Mouse (Mus musculus) T-helper 2 cell (primary cell): Measurements from ENCODE around the gene Brpf3.
"Not testable (repeated sequence)": the region's sequence is repeated elsewhere in the genome, so short reads cannot be mapped to it uniquely, and the experiment has no call there.

Experiments used
- in situ Hi-C: fragments of 300-600 bp; cut with MboI, MseI; formaldehyde crosslinking; loops from one replicate; pipeline ENCODE4 v1.15.1; 2025; ENCODE audit warnings: high pct_unique_total_duplicates

Gene Brpf3

GRCm38 (mm10) chr17:28799291-28800160, 1.4 kb upstream of the Brpf3 start:
- in situ Hi-C loops = no loop called here

GRCm38 (mm10) chr17:28800281-28800670, 614 bp upstream of the Brpf3 start:
- in situ Hi-C loops = no loop called here

- in situ Hi-C loops = no loop called here
Measured at GRCm38 (mm10) chr17:28801474-28802005, 650 bp downstream of the Brpf3 start.

- in situ Hi-C loops = no loop called here
Measured at GRCm38 (mm10) chr17:28802006-28802481, 1.2 kb downstream of the Brpf3 start.

GRCm38 (mm10) chr17:28803316-28803715, 2.4 kb downstream of the Brpf3 start:
- in situ Hi-C loops = no loop called here

GRCm38 (mm10) chr17:28804973-28805372, 4.1 kb downstream of the Brpf3 start:
- in situ Hi-C loops = no loop called here

GRCm38 (mm10) chr17:28806770-28807169, 5.9 kb downstream of the Brpf3 start:
- in situ Hi-C loops = no loop called here

GRCm38 (mm10) chr17:28808714-28809113, 7.8 kb downstream of the Brpf3 start:
- in situ Hi-C loops = no loop called here

- in situ Hi-C loops = no loop called here
Measured at GRCm38 (mm10) chr17:28809175-28809831, 8.4 kb downstream of the Brpf3 start.

GRCm38 (mm10) chr17:28812345-28812744, 11.5 kb downstream of the Brpf3 start:
- in situ Hi-C loops = no loop called here

- in situ Hi-C loops = no loop called here
Measured at GRCm38 (mm10) chr17:28814529-28815097, 13.7 kb downstream of the Brpf3 start.

- in situ Hi-C loops = no loop called here
Measured at GRCm38 (mm10) chr17:28815384-28816004, 14.6 kb downstream of the Brpf3 start.

GRCm38 (mm10) chr17:28816326-28816725, 15.4 kb downstream of the Brpf3 start:
- in situ Hi-C loops = not testable (repeated sequence)

- in situ Hi-C loops = no loop called here
Measured at GRCm38 (mm10) chr17:28816875-28817811, 16.3 kb downstream of the Brpf3 start.

GRCm38 (mm10) chr17:28820189-28820588, 19.3 kb downstream of the Brpf3 start:
- in situ Hi-C loops = no loop called here

GRCm38 (mm10) chr17:28823004-28823745, 22.3 kb downstream of the Brpf3 start:
- in situ Hi-C loops = no loop called here

GRCm38 (mm10) chr17:28823749-28824148, 22.9 kb downstream of the Brpf3 start:
- in situ Hi-C loops = no loop called here

- in situ Hi-C loops = no loop called here
Measured at GRCm38 (mm10) chr17:28824896-28825295, 24.0 kb downstream of the Brpf3 start.

GRCm38 (mm10) chr17:28825359-28826041, 24.6 kb downstream of the Brpf3 start:
- in situ Hi-C loops = no loop called here
